Mouse (Mus musculus): Measurements from ENCODE around the gene Ppip5k2. TPM values are rescaled to one million over a fixed set of nuclear protein-coding genes. Genes with fewer than 3 reads are reported as not detected.
A peak's percentile ranks its signal among the peaks of the same experiment; 100 is the strongest.

Ppip5k2 gene
- total RNA-seq, 2 experiments from 2014 or later = 16.1 to 19.7 TPM

DNA sequence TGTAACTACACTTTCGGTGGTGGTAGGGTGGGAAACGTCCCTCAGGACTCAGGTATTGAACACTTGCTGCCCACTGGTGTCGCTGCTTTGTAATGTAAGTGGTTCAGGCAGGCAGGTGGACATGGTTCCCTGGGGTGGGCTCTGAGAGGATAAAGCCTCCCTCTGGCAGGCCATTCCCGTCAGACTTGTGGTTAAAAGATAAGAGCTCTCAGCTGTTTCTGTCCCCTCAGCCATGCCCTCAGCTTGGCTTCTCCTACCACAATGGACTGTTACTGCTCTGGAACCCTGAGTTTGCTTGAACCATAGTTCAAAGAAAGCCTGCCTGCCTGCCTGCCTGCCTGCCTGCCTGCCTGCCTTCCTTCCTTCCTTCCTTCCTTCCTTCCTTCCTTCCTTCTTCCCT, 15.8 kb downstream of the Ppip5k2 start:
- no peak for DNase-seq

DNA sequence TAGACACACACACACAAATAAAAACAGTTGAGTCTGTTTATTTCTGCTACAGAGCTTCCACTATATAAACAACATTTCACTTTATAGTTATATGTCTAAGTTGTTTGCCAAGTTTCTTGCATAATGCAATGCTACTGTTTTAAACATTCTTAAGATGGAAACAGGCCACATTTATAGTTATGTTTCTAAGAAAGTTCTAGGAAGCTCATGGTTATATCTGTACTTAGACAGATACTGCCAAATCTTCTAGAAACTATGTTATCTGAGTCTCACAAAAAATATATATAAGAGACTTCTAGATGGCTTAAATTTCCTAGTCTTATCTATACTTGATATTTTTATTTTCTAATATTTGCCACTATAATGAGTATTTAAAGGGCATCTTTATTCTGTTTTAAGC, 17.0 kb downstream of the Ppip5k2 start:
- DNase-seq = no peak

DNA sequence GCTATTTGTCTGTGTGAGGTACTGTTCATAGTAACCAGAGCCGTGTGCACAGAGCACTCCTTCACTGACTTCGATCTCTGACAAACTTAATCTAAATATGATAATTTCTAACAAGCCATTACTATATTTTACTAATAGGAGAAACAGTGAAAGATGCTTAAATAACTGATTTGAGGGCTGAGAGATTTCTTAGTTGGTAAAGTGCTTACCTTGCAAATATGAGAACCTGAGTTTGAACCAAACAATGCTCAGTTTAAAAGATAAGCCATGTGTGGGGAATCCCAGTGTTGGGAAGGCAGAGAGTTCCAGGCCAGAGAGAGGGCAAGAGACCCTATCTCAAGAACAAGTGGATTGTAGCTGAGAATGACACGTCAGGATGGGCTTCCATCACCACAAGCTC, 22.0 kb downstream of the Ppip5k2 start:
- DNase-seq = no peak

DNA sequence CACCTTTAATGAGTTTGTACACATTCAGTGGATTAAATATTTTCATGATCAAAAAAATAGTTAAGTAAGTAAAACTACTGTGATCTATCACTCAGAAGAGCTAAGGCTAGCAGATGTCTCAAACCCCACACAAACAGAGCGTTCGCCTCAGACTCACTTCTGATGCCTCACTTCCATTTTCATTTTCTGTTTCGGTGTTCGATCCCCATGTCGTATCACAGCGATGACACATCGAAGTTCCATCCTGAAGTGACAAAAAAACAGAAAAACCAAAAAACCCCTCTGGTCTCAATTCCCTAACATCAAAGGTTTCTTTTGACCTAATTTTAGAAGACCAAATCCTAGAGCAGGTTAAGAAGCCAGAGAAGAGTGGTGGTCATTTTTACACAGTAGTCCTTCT, 23.9 kb downstream of the Ppip5k2 start:
- no peak for DNase-seq

DNA sequence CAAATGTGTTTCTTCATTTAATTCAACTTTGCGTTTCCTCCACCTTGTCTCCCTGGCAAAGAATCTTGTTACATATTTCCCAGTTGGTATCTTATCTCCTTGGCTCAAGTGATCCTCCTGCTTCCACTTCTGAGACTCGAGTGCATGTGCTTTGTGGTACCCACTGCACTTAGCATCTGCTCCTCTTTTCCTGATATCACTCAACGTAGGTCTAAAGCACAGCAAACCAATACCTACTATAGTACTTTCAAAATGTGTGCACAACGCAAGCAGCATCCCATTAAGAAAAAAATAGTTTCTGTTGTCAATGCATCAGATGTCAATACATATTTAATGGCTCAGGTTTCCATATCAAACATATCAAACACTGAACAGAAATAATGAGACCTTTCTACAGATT, 24.5 kb downstream of the Ppip5k2 start:
- no peak for DNase-seq

DNA sequence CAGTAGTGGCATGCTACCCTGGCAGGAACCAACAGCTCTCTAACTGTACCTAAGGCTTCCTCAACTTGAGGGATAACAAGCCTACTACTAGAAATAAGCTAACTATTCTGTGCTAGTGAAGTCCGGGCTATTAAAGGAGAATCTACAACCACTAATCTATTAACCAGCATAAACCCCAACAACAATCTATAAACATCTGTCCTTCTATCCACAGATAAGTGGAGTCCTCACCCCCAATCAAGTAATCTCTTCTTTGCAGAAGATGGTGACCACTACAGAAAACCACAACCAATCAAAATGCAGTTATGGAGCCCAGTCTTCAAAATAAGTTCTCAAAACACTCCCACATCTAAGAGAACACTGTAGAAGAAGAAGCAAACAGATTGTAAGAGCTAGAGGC, 27.1 kb downstream of the Ppip5k2 start:
- no peak for DNase-seq

DNA sequence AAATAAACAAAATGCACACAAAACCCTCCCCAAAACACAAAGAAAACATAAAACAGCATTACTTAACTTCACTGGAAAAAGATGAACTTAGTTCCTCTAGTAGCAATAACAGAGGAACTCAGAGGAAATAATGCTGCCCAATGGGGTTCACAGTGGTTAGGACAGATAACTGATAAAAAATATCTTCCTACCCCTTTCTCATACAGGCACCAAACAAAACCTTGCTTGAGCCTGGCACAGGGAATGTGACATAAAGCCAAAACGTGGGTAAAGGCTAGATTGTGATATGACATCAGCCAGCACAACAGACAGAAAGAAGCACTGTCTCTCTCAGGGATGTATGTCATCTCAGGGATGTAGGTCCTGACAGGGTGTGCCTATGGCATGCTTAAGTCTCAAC, 40.9 kb downstream of the Ppip5k2 start:
- no peak for DNase-seq

DNA sequence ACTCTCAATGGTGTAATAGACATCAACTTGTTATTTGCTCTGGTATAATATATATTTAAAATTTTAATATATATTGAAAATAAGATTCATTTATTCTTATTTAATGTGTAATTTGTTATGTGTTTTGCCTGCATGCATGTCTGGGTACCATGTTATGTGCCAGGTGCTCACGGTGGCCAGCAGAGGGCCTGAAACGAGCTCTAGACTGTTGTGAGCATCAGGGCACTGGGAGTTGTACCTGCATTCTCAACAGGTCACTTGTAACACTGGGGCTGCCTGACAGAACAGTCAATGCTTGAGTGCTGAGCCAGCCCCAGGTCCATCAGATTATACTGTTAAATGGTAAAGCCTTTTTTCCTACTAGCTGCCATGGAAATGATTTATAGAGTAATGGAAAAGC, 43.5 kb downstream of the Ppip5k2 start:
- no peak for DNase-seq

DNA sequence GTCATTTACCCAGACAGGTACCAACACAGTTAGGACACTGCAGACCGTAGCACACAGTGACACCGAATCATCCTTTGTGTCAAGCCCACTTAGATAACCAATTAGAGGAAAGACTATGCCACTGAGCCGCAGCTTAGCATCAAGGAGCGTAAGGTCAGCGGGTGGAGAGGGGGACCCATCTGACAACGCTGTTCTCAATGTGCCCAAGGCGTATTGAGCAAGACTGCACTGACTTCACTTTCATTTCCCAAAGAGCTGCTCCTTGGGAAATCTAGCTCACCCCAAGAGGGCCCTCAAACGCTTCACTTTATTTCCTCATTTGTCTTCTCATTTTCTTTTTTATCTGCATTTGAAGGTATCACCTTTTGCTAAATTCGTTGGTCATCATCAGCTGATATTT, 51.8 kb downstream of the Ppip5k2 start:
- DNase-seq = no peak

DNA sequence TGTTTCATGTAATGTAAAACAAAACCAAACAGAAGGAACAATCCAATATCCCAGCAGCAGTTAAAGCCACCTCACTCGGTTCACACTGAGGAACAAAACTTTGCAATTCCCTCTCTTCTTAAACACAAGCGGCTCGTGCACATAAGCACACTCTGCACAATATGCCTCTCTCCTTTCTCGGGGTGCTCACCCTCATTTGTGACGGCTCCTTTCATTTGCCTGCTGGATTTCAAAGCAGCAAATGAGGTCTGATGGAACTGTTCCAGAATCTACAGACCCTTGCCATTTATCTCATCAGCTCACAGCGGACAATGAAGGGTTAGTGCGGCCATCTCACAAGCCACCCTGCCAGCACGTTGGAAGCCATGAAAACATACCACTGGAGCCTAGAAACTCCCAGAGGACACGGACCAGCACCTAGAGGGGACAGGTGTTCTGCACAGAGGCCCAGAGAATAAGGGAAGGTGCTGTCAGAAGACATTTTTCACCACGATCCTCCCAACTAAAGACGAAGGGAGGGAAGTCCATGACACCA, 55.8 kb downstream of the Ppip5k2 start:
- no peak for DNase-seq

DNA sequence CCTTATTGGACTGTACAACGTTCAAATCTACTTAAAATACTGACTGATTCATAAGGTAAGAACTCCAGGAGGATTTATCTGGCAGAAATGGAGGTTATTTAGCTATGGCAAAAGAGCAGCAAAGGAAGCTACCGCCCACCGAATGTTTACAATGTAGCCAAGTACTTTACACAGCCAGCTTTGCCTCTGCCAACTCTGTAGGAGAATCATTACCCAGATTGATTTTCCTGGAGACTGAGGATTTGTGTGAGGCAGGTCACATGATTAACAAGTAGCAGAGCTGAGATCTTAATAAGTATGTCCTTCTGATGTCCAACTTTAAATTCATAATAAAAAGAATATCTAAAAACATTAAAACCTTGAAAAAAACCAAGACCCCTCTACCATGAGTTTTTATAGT, 59.7 kb downstream of the Ppip5k2 start:
- DNase-seq = no peak

DNA sequence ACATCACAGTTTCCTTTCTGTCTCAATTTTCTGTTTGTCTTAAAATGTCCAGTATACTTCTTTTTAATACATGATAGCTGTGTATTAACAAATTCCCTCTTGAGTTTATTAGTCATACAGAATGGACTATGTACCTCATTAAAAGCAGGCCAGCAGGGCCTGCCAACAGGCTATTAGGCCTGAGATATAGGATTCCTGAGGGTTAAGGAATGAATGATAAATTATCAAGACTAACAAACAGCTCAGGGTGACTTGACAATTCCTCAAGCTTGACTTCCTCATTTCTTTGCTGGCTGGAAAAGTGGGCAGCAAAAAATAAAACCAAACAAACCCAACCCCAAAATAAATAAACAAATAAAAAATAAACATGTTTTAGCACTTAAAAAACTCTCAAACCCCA, 64.8 kb downstream of the Ppip5k2 start:
- no peak for DNase-seq

DNA sequence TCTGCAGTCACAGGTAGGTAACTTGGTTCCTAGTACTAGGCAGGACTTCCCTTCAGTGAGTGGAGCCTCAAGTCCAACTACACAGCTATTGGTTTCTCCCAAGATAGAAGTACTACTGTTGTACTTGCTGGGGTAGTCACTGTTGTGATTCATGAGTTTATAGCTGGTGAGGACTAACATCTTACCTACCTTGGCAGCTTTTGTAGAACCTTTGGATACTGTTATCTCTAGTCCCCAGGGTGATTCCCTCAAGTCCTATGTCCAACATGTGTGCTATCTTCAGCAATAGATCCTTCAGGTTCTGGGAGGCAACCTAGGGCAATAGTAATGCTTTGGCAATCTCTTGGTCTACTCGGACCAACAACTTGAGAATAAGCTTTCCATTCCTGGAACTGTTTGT, 65.6 kb downstream of the Ppip5k2 start:
- DNase-seq = no peak

DNA sequence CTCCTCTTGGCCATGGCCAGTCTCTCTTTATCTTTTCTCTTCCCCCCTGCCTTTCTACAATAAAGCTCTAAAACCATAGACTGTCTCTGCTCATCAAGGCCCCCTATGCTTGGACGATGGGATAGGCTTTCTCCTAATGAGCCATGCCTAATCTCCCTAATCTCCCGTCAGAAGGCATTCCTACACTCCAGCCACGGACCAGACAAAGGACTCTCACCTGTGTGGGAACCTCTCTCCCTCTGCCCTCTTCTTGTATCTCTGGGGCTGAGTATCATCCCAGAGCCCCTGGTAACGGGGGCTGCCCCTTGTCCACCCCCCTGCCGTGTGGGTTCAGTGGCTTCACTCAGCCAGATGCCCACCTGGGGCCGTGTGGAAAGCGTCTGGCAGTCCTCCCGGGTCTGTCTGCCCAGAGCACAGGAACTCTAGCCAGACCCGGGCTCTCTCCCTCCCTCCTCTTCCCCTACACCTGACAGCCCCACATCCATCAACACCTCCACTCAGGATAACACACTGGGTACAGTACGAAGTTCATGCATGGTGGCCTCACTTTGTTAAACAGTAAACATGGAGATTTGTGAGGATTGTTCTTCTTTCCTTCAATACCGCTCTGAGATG, 71.1 kb downstream of the Ppip5k2 start:
- no peak for DNase-seq

DNA sequence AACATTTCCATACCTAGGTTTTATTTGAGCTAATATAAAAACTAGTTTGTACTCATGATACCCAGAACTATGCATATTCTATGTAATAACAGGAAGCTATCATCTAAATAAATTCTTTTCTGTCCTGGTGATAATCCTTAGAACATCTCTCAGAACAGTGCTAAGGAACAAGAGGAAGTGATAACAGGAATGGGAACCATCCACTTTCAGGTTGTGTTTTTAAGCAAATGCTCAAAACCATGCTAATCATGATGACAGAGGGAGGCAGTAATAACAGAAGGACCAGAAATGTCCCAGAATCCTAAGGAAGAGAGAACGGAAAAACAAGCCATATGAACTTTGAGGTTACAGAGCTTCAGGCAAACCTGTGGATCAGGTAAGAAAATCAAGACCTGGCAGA, 72.9 kb downstream of the Ppip5k2 start:
- no peak for DNase-seq

DNA sequence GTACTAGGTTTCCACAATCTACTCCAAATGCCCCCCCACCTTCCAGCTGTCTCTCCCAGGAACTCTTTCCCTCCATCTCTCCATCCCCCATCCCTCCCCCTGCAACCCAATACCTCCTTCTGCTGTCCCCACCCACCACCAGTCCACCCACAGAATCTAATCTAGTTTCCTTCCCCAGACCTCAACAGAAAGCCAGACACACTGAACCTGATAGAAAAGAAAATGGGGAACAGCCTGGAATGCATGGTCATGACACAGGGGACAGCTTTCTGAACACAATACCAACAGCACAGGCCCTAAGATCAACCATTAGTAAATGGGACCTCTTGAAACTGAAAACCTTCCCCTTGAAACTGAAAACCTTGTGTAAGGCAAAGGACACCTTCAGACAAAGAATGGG, 76.4 kb downstream of the Ppip5k2 start:
- no peak for DNase-seq

DNA sequence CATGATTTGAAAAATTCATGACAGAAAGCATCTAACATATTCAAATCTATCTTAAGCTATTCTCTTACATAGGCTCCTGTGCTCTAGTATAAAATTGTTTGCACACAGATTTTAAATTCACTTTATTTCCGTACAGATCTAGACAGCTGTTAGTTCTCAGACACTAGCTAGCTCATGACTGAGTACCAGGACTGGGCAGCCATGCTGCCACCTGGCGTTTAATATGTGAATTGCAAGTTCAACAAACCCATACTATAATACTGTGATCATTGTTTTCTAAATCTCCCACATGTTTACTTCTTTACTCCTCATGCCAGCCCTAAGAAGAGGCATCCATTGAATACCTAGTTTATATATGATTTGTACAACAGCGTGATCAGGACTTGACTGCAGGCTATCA, 81.5 kb downstream of the Ppip5k2 start:
- DNase-seq = peak; percentile 52

DNA sequence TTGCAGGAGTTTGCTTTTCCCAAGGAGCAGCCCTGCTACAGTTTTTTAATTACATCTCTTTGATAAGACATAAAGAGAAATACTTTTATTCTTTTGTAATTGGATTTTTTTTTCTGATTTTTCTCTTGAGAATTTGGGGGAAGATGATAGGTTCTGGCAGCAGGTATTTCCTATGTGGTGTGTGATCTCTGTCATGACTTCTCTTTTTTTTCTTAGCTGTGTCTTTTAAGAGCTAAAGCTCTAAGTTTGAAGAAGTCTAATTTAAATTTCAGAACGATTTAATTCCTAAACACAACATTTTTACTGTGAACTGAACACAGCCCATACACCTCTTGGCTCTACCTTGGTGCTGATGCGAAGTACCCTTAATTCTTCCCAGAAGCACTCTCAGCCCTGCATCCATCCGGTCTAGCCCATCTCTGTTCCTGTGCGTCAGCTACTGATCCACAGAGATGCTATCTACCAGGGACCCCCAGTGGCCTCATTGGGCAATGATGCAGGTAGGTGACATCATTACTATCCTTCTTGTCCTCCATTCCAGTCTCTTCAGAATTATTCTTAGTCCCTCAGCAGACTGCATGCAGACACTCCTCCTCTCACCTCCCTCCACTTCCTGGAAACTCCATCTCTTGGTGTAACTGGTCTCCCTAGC, 93.6 kb downstream of the Ppip5k2 start:
- no peak for DNase-seq

DNA sequence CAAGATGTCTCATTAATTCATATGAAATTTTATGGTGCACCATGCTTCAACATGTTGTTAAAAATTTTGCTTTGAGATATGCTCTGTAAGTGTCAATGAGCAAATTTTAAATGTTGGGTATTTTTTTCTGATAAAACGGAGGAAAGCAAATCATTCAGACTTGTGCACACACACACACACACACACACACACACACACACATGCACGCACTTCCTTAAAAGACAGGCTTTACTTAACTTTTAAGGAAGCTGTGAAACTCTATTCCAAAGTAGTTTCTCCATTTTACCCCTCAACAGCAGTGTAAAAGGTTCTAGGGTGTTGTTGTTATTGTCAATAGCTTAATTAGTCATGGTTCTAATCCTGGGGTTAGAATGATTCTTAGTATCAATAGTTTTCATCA, 94.1 kb downstream of the Ppip5k2 start:
- DNase-seq = no peak

DNA sequence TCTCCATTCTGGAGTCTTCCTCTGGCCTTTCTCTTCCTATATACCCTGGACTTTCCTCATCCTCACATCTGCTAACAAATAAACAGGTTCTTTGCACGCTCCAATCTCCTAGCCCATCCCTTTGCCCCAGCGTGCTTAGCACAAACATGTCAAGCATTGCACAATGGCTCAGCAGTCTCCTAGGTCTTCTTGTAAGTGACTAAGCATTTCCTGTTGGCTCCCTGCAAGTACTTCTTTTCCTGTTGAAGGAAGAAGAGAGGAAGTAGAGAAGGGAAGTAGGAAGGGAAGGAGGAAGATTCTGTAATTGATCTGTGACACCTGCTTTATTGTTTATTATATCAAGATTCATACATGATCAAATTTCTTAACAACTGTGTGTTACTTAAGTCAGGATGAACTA, 97.4 kb downstream of the Ppip5k2 start:
- DNase-seq = no peak

DNA sequence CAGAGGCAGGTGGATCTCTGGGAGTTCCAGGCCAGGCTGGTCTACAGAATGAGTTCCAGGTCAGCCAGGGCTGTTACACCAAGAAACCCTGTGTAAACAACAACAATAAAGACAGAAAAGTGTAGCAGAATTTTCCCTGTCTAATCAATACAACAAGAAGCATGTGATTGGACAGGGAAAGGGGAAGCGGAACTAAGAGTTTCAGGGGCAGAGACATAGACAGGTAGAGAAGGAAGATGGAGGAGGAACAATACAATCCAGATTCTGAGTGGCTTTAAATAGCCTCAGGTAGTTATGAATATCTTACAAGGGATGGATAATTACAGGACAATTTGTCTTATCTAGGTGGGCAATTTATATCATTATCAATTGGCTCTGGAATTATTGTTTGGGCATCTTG, 102.9 kb downstream of the Ppip5k2 start:
- no peak for DNase-seq

DNA sequence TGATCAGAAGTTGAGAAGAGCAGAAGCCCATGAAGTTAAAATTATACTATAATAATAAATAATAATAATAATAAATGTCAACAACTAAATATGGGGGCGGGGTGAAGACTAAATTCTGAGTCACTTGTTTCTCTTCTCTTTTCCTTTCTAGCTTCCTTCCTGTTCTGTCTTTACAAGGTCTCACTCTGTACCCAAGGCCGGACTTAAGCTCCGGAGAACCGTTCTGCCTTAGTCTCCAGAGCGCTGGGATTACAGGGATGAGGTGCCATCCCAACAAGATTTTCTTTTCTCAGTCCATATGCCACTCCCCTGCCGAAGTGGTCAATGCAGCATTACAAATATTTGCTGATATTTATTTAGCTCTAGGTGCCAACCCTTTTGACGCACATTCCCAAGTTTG, 107.9 kb downstream of the Ppip5k2 start:
- peak; percentile 20 for DNase-seq

DNA sequence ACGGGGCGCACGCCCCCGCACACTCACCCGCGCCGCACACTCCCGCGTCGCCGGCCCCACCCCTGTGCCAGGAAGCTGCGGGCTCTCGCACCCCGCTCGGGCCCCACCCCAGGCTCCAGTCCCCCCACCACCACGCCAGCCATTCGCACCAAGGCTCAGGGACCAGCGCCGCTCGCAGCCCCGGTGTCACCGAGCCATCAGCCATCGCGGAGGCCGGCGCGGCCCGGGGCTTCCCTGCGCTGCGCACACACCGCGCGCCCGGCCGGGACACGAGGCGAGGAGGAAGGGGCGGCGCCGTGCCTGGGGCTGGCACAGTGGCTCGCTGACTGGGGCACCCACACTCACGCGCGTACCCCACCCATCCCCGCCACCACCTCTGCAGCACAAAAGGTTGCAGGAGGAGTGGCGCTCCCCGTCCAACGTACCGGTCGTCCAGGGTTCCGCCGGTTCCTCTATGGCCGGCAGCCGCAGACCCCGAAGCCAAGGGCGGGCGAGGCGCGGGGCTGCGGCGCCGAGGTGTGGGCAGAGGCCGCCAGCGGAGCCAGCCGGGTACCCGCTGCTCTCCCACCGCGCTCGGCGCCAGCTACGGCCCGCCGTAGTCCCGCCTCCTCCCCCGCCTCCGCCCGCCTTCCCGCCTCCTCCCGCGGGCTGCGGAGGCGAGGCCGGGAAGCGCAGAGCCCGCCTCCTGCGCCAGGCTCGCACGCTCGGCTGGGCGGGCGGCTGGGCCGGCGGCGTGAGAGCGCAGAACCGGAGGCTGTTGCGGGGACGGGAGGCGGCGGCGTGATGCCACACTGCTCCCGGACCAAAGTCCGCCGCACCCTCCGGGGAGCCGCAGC, 108.6 kb downstream of the Ppip5k2 start, which contains the start of gene D1Ertd622e:
TSS of gene D1Ertd622e (minus strand) at position 669 of the 836 bp plus-strand sequence.
- DNase-seq = peak; percentile 90

Data from adrenal gland, postnatal 10 days (tissue).